Mouse (Mus musculus): Measurements from ENCODE around the gene Herc3.
"Not testable (repeated sequence)": the region's sequence is repeated elsewhere in the genome, so short reads cannot be mapped to it uniquely, and the experiment has no call there.

The Herc3 gene

GRCm38 (mm10) chr6:58862446-58862993 is 31.3 kb downstream of the Herc3 start:
- peak; percentile 56 to 57 for DNase-seq

DNA sequence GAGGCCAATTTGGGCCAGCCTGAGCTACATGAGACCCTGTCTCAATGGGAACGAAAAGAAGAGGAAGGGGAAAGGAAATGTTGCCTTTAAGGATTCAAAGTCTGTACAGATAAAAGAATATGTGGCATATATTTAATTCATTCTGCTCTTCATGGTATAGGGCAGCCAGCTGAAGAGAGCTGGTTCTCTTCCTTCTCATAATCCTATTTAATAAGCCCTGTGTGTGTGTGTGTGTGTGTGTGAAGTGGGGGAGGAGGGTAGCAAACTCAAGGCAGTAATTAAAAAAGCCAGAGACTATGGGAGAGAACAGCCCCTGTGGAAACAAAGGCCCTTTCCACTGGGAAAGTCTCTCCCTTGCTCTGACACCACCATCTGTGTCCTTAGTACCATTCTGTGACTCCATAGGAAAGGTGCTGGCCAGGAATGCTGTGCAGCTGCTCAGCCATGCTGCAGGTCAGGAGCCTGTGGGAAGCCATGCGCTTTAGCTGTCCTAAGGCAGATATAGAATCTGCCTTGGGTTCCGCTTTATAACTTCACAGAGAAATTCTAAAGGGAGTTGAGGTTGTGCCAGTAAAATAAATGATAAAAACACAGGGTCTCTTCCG is 32.5 kb downstream of the Herc3 start:
- DNase-seq: peak; percentile 60 to 64

GRCm38 (mm10) chr6:58867858-58868257 is 36.6 kb downstream of the Herc3 start:
- not testable (repeated sequence) for DNase-seq

- DNase-seq: peak; percentile 53 to 59
Measured at GRCm38 (mm10) chr6:58879572-58879971, 48.3 kb downstream of the Herc3 start.

DNA sequence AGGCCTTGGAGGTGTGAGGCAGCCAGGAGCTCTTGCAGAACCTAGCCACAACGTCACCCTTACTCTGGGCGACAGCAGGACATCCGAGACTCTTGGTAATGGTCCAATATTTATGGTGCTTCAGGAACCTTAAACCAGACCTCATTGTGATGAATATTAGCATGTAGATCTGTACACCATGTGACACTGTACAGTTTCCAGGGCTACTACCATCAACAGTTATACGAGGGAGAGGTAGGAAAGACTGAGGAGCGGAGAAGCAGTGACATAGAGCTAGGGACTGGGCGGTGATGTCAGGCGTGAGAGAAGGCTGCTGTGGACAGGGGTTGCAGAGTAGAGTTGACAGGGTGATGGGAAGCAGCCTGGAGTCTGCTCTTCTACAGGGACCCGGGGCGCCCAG is 48.7 kb downstream of the Herc3 start:
- DNase-seq: no peak

GRCm38 (mm10) chr6:58880861-58881260 is 49.6 kb downstream of the Herc3 start:
- no peak for DNase-seq

DNA sequence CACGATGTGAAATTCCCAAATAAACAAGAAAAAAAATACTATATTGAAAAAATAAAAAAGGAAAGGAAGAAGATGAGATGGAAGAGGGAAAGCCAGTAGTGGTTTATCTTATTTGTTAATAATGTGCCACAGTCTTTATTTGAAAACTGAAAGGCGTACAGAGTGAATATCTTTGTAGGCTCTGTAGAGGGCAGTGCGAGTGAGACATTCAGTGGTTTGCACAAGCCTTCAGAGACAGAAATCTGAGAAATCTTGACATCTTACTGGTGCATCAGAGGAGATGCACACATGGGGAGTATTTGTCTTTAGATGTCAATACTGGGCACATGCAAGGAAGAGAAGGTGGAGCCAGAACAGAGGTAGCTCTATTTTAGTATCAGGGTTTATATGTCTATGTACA is 50.1 kb downstream of the Herc3 start:
- DNase-seq: no peak

- no peak for DNase-seq
Measured at GRCm38 (mm10) chr6:58882271-58882670, 51.0 kb downstream of the Herc3 start.

- DNase-seq: no peak
Measured at GRCm38 (mm10) chr6:58889917-58890316, 58.7 kb downstream of the Herc3 start.

GRCm38 (mm10) chr6:58893307-58893706 is 62.0 kb downstream of the Herc3 start:
- DNase-seq: no peak

- no peak for DNase-seq
Measured at GRCm38 (mm10) chr6:58894994-58895393, 63.7 kb downstream of the Herc3 start.

- DNase-seq: peak in 1 of 2 experiments; percentile 30
Measured at GRCm38 (mm10) chr6:58896648-58897047, 65.4 kb downstream of the Herc3 start.

DNA sequence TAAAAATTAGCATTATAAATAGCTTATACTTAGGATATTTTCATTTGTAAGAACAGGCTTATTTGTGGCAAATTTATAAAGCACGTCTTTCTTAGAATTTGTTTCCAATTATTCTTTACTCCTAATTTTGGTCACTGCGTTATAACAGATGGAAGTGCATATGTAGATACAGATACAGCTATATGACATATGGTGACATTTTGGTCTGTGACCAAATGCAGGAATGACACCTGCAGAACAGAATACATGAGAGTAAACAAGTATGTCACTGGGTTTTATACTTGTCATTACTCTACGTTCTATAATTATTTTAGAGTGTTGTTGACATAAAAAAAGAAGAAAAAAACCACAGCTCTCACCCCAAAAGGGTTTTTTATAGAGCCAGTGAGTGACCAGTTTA is 67.8 kb downstream of the Herc3 start:
- no peak for DNase-seq

DNA sequence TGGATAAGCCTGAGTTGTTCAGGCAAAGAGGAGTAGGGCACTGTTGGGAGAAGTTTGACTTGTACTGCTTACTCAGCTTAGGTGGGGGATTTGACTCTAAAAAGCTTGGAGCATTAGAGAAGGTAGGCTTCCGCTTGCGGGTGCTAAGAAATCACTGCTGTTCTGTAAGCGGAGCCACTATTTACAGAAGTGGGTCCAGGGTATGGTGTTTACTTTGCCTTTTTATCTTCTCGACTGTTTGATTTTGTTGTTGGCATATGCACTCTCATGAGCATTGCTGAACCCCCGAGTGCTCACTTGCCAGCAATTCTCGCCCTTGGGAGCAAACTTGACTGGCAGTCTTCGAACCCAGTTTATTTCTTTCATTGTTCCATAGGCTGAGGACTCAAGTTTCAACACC is 69.3 kb downstream of the Herc3 start:
- no peak for DNase-seq

DNA sequence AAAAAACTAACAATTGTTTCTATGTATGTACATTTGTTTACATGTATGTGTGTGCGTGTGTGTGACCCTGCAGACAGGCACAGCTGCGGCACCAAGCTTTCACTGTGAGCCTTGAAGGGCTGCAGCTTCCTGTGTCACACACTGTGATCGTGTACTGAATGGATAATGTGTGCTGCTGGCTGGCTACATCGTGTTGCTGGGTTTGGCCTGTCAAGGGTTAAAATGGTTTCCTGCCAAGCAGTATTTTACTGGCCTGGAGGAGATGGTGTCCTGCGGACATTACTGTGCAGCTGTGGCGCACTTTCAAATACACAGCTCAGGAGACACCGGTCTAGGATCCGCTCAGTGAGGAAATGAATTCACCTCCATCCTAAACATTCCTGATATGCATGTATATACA is 71.9 kb downstream of the Herc3 start:
- DNase-seq: peak; percentile 36 to 41

- DNase-seq: peak; percentile 42 to 54
Measured at GRCm38 (mm10) chr6:58904551-58904950, 73.3 kb downstream of the Herc3 start.

DNA sequence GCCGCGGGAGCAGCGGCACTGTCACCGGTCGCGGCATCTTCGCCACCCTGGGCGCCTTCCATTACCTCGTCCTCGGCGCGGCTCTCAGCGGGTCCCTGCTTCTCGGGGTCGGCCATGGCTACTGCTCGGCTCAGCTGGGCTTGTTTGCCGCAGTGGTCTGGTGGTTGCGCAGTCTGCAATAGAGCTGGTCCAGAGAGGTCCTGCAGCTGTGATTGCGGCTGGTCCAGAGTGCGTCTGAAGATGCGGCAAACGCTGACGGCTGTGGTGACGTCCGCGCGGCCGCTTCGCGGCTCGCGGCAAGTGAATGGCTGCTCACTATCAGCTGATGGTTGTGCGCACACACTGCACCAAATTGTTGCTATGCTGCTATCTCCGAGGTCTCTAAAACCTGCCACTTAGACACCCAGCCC is 75.6 kb downstream of the Herc3 start, which contains the start of gene Nap1l5:
Gene Nap1l5, minus strand, starts transcription at position 225 of the 410 bp plus-strand sequence.
- peak; percentile 85 to 86 for DNase-seq

GRCm38 (mm10) chr6:58907336-58907735 is 76.1 kb downstream of the Herc3 start:
- DNase-seq: peak; percentile 24 to 45

DNA sequence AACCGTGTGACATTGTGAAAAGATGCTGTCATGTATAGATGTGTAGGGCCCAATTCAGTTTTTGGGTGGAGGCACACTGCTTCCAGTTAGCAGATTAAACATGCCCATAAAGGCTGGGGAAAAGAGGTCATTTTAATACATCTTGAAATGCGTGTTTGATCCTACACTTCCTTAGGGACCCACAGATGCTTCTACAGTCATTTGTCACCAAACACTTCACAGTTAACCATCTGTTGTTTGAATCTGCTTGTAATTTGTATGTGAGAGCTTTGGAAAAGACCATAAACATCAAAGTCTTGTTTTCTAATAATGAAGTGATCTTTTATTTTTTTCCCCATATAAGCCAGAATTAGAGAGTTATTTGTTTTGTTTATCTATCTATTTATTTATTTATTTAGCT is 76.5 kb downstream of the Herc3 start:
- DNase-seq: no peak

DNA sequence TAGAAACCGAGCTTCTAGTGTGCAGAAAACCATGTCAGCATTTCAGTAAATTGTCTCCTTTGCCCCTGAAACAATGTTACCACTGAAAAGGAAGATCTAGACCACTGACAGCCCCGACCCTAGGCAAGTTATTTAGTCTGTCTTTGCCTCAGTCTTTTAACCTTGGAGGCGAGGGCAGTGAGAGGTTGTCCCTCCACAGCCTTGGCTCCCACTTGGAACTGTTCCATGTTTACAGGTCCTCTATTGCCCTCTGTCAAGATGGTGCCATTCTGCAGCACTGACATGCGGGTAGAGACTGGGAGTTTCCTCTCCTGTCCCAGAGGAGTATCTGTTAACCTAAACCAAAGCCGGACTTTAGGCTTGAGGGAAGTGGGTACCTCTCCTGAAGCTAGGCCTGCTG is 81.6 kb downstream of the Herc3 start:
- no peak for DNase-seq

DNA sequence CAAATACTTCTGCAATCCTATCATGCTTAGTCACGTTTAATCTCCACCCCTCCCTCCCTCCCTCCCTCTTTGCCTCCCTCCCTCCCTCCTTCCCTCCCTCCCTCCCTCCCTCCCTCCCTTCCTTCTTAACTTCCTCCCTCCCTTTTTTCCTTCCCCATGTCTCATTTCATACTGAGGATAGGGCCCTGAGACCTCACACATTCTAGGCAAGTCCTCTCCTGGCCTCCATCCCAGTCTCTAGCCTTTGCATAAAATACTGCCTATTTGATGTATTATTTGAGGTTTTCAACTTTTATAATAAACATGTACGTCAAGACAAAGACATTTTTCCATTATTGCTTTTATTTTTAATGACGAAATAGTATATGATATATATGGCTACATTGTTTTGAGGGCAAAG is 82.3 kb downstream of the Herc3 start:
- DNase-seq: no peak

DNA sequence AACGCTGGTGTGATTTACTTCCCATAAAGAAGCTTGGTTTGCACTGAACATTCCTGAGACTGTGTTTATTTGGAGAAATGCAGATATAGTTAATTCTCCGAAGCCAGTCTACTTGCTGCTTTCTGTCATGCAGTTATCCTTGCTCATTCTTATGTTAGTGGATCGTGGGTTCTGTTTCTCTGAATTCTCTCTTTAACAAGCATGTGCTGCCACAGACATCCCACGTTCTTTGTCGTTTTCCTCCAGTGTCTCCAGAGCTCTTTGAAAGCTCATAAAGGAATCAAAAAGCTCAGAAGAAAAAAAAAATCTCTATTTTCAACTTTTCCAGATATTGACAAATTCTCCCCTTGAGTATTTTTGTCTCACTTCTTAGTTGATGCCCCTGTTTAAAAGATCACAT is 82.7 kb downstream of the Herc3 start:
- DNase-seq: no peak

DNA sequence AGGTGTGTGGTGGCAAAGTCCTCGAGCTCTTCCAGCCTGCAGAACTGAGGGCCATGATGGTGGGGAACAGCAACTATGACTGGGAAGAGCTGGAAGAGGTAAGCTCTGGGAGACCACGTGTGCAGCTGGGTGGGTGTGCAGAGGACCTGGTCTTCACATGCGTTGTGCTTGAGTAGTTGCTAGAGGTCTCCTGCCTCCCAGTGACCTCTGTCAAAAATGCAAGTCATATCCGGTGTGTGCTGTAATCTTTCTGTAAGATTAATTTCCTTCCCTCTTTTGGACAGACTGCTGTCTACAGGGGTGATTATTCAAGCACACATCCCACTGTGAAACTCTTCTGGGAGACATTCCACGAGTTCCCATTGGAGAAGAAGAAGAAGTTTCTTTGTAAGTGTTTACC is 85.2 kb downstream of the Herc3 start:
- DNase-seq: no peak

DNA sequence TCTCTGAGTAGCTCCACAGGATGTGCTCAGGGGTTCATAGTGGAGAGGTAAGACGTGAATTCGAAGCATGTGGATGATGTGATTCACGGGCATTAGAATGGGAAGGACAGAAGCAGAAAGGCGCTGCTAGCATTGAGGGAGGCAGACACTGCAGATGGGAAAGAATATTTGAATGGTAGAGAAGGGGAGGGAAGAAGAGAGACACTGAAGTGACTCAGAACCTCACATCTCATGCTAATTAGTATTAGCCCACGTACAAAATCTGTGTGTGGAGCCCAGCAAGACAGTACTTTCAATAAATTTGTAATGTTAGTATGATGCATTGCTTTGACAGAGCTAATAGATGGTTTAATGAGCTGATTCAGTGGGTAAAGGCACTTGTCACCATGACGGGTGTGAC is 89.5 kb downstream of the Herc3 start:
- no peak for DNase-seq

DNA sequence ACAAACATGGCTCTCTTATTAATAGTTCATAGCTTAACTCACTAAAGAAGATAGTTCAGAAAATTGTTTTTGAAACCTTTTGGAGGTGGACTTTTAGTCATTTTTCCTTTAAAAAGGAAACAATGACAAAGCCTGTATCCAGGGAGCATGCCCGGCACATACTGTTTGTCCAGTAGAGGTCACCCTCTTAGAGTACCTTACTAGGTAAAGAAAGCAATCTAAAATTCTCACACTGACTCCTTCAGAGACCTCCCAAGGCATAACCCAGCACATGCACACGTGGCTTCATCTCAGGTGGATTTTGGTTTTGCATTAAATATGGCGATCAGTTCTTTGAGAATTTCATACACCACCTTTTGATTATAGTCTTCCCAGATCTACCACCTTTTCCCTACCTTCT is 90.4 kb downstream of the Herc3 start:
- DNase-seq: peak in 1 of 2 experiments; percentile 52
